Comparison of ENCODE assay signal across 21 mouse cellular contexts in genomic region chr1:39990041-39990440, GRCm38 (mm10).
DNase-seq lines count a peak whose midpoint lies in the region; ATAC-seq and TF ChIP-seq lines count a peak whose summit lies in the region.
"Had no signal": no experiment of that assay in that cellular context is flagged by ENCODE, and none has a peak within 500 bp of the region (broad histone marks: within the 10 kb centered on the region; RNA-seq: fewer than 3 reads in every experiment).

No protein-coding gene starts in this region.

- 89% methylated on average over 9 of the region's 9 CpGs for WGBS in embryonic facial prominence, embryonic 13.5 days
- WGBS in embryonic facial prominence, embryonic 10.5 days = 93% methylated on average over 9 of the region's 9 CpGs
- 92% methylated on average over 9 of the region's 9 CpGs for WGBS in hindbrain, embryonic 15.5 days
- 91% methylated on average over 9 of the region's 9 CpGs for WGBS in hindbrain, embryonic 16.5 days

- ATAC-seq in embryonic facial prominence, embryonic 13.5 days (ENCODE audit: insufficient number of reproducible peaks, insufficient read depth, low FRiP score, low TSS enrichment, low read depth) = no peak
- ATAC-seq in hindbrain, embryonic 15.5 days (ENCODE audit: low FRiP score, low read depth) = no peak
- ATAC-seq in hindbrain, embryonic 16.5 days = no peak
- ATAC-seq: CD4-positive, CD25-positive, alpha-beta regulatory T cell, adult 4 months; forebrain, embryonic 13.5 days; forebrain, postnatal 0 days; intestine, embryonic 16.5 days had no signal

- no peak overlapping the region for H3K27ac ChIP-seq in embryonic facial prominence, embryonic 13.5 days
- no peak overlapping the region for H3K27ac ChIP-seq in embryonic facial prominence, embryonic 10.5 days (replicated peaks)
- H3K27ac ChIP-seq in hindbrain, embryonic 15.5 days (replicated peaks) = 0 out of 2 replicates have a peak overlapping the region, but pooled peaks have one; percentile 11
- no peak overlapping the region for H3K27ac ChIP-seq in hindbrain, embryonic 16.5 days (ENCODE audit: low read depth, low read length)
- peak overlapping the region; percentile 66 for H3K27ac ChIP-seq in left cerebral cortex, adult 2 months
- H3K27ac ChIP-seq: forebrain, embryonic 13.5 days; heart, embryonic 13.5 days had no signal

- no peak overlapping the region for H3K4me3 ChIP-seq in embryonic facial prominence, embryonic 13.5 days
- H3K4me3 ChIP-seq in embryonic facial prominence, embryonic 10.5 days = no peak overlapping the region
- H3K4me3 ChIP-seq in hindbrain, embryonic 15.5 days = no peak overlapping the region
- no peak overlapping the region for H3K4me3 ChIP-seq in hindbrain, embryonic 16.5 days (ENCODE audit: low read length)
- no peak overlapping the region for H3K4me3 ChIP-seq in left cerebral cortex, adult 2 months
- H3K4me3 ChIP-seq: forebrain, embryonic 13.5 days; heart, embryonic 13.5 days had no signal

- H3K4me1 ChIP-seq in embryonic facial prominence, embryonic 13.5 days = 0 out of 2 replicates have a peak, but pooled peaks cover 5% of the 10 kb centered on the region
- no peaks in the 10 kb centered on the region for H3K4me1 ChIP-seq in embryonic facial prominence, embryonic 10.5 days
- no peaks in the 10 kb centered on the region for H3K4me1 ChIP-seq in hindbrain, embryonic 15.5 days (replicated peaks)
- H3K4me1 ChIP-seq in hindbrain, embryonic 16.5 days (ENCODE audit: control insufficient read depth, insufficient read depth, low read depth, low read length) = no peaks in the 10 kb centered on the region
- H3K4me1 ChIP-seq: forebrain, embryonic 13.5 days; heart, embryonic 13.5 days had no signal

- no peaks in the 10 kb centered on the region for H3K27me3 ChIP-seq in embryonic facial prominence, embryonic 13.5 days
- H3K27me3 ChIP-seq in embryonic facial prominence, embryonic 10.5 days (replicated peaks; ENCODE audit: low read depth, poor library complexity, severe bottlenecking) = no peaks in the 10 kb centered on the region
- H3K27me3 ChIP-seq in hindbrain, embryonic 15.5 days = no peaks in the 10 kb centered on the region
- H3K27me3 ChIP-seq in hindbrain, embryonic 16.5 days (replicated peaks; ENCODE audit: control insufficient read depth, insufficient read depth, low read length) = no peaks in the 10 kb centered on the region
- H3K27me3 ChIP-seq: forebrain, embryonic 13.5 days; heart, embryonic 13.5 days had no signal

- TF ChIP-seq CTCF in left cerebral cortex, adult 2 months (IDR thresholded peaks at IDR 0.05) = no peak

- no peak overlapping the region for H3K4me2 ChIP-seq in embryonic facial prominence, embryonic 13.5 days
- H3K4me2 ChIP-seq in hindbrain, embryonic 15.5 days = no peak overlapping the region
- H3K4me2 ChIP-seq in hindbrain, embryonic 16.5 days (ENCODE audit: low read length) = no peak overlapping the region
- H3K4me2 ChIP-seq: forebrain, embryonic 13.5 days; heart, embryonic 13.5 days had no signal

- intact Hi-C loops in left cerebral cortex, adult 2 months (cut with DNase I) = no loop called here
- intact Hi-C loops in left cerebral cortex, postnatal 4 days (cut with DNase I) = no loop called here

- H3K9ac ChIP-seq in embryonic facial prominence, embryonic 13.5 days = 0 out of 2 replicates have a peak overlapping the region, but pooled peaks have one; percentile 27
- H3K9ac ChIP-seq in hindbrain, embryonic 15.5 days = no peak overlapping the region
- H3K9ac ChIP-seq in hindbrain, embryonic 16.5 days (ENCODE audit: low read depth, low read length) = no peak overlapping the region
- H3K9ac ChIP-seq: forebrain, embryonic 13.5 days; forebrain, postnatal 0 days; heart, embryonic 13.5 days had no signal

- peaks cover 90% of the 10 kb centered on the region for H3K36me3 ChIP-seq in embryonic facial prominence, embryonic 13.5 days
- H3K36me3 ChIP-seq in embryonic facial prominence, embryonic 10.5 days (replicated peaks) = peaks cover 100% of the 10 kb centered on the region
- peaks cover 77% of the 10 kb centered on the region for H3K36me3 ChIP-seq in hindbrain, embryonic 15.5 days
- H3K36me3 ChIP-seq in hindbrain, embryonic 16.5 days (ENCODE audit: control insufficient read depth, insufficient read depth, low read length) = peaks cover 39% of the 10 kb centered on the region
- H3K36me3 ChIP-seq: G1E had no signal

- no peaks in the 10 kb centered on the region for H3K9me3 ChIP-seq in embryonic facial prominence, embryonic 13.5 days
- H3K9me3 ChIP-seq in embryonic facial prominence, embryonic 10.5 days = no peaks in the 10 kb centered on the region
- H3K9me3 ChIP-seq in hindbrain, embryonic 15.5 days = no peaks in the 10 kb centered on the region
- H3K9me3 ChIP-seq in hindbrain, embryonic 16.5 days (ENCODE audit: control insufficient read depth, low read length) = no peaks in the 10 kb centered on the region
- H3K9me3 ChIP-seq: forebrain, embryonic 13.5 days; G1E; heart, embryonic 13.5 days had no signal

- DNase-seq in embryonic facial prominence, embryonic 10.5 days (ENCODE audit: low spot score) = no peak
- DNase-seq in left cerebral cortex, adult 2 months (ENCODE audit: extremely low spot score in 1 of 2, low spot score in 2 of 2) = no peak
- no peak for DNase-seq in left cerebral cortex, postnatal 4 days
- no peak for DNase-seq in kidney, adult 8-10 months
- DNase-seq: adrenal gland, adult 8-10 months; adrenal gland, postnatal 36 days; B cell, adult 2 months; cerebellum, adult 11 months; cerebellum, adult 8-10 months; cerebellum, postnatal 14 days; forebrain, postnatal 0 days; gastrocnemius, postnatal 14 days; heart, postnatal 36 days had no signal

Comparison
In these comparisons a context has a peak if more than half of its experiments do, and no peak if none do; other contexts are left out.
1. H3K27ac ChIP-seq: peak in hindbrain, embryonic 15.5 days (single experiment) and left cerebral cortex, adult 2 months (single experiment); none in embryonic facial prominence, embryonic 13.5 days (single experiment), embryonic facial prominence, embryonic 10.5 days (single experiment) and hindbrain, embryonic 16.5 days (single experiment).